Mouse (Mus musculus) MEL (cell line): ENCODE results near the gene Cmss1. TPM values are rescaled to one million over a fixed set of nuclear protein-coding genes. Genes with fewer than 3 reads are reported as not detected.

Experiments
- DNase-seq: peaks from one replicate; pipeline ENCODE4 v3.0.0; 2011; ENCODE audit warnings: low read depth, low spot score
- H3K27ac ChIP-seq: 2 replicates; pipeline ENCODE4 v1.5.1; 2012; ENCODE audit warnings: low read depth, mild to moderate bottlenecking, control low read depth, low read length, moderate library complexity; ENCODE audit not compliant: control insufficient read depth
- H3K27me3 ChIP-seq, 2 experiments: fragments of 150-350 bp in 1 of 2; sonication (generic) in 1 of 2; 2 replicates each; pipeline ENCODE4 v1.6.1; 2012; ENCODE audit warnings: low read length in 2 of 2, mild to moderate bottlenecking in 2 of 2, improper control_type of control experiment in 1 of 2, moderate library complexity in 1 of 2; ENCODE audit not compliant: insufficient read depth in 2 of 2, control insufficient read depth in 1 of 2
- H3K36me3 ChIP-seq, 2 experiments: 2 replicates each; pipeline ENCODE4 v1.6.1; 2012 to 2014; ENCODE audit warnings: low read length in 2 of 2, improper control_type of control experiment in 1 of 2, inconsistent platforms in 1 of 2, mild to moderate bottlenecking in 1 of 2; ENCODE audit not compliant: insufficient read depth in 2 of 2, control insufficient read depth in 1 of 2
- H3K4me1 ChIP-seq, 2 experiments: fragments of 150-350 bp in 1 of 2; sonication (generic) in 1 of 2; 2 replicates each; pipeline ENCODE4 v1.6.1; 2012; ENCODE audit warnings: low read length in 2 of 2, improper control_type of control experiment in 1 of 2, mild to moderate bottlenecking in 1 of 2; ENCODE audit not compliant: insufficient read depth in 2 of 2, control insufficient read depth in 1 of 2
- H3K4me3 ChIP-seq, 2 experiments: fragments of 150-350 bp in 1 of 2; sonication (generic) in 1 of 2; 2 replicates each; pipeline ENCODE4 v1.5.1; 2012; ENCODE audit warnings: low read depth in 2 of 2, low read length in 2 of 2, mild to moderate bottlenecking in 2 of 2, moderate library complexity in 2 of 2, control low read depth in 1 of 2, improper control_type of control experiment in 1 of 2; ENCODE audit not compliant: control insufficient read depth in 1 of 2, insufficient read depth in 1 of 2
- H3K79me2 ChIP-seq: 2 replicates; pipeline ENCODE4 v1.6.1; 2012; ENCODE audit warnings: mild to moderate bottlenecking, low read length, moderate library complexity; ENCODE audit not compliant: control insufficient read depth, poor library complexity, insufficient read depth
- H3K9ac ChIP-seq: 2 replicates; pipeline ENCODE4 v1.6.1; 2012; ENCODE audit warnings: low read depth, mild to moderate bottlenecking, control low read depth, low read length, moderate library complexity; ENCODE audit not compliant: control insufficient read depth, poor library complexity, severe bottlenecking
- H3K9me3 ChIP-seq: fragments of 150-350 bp; sonication (generic); replicated peaks from 2 replicates; pipeline ENCODE4 v1.6.1; 2012; ENCODE audit warnings: mild to moderate bottlenecking, low read length, improper control_type of control experiment, moderate library complexity; ENCODE audit not compliant: insufficient read depth
- BHLHE40 ChIP-seq: IDR thresholded peaks from 2 replicates; pipeline ENCODE4 v1.6.1; 2012; ENCODE audit warnings: low read depth, mild to moderate bottlenecking, inconsistent platforms, low read length, improper control_type of control experiment, borderline replicate concordance
- CHD1 ChIP-seq: IDR thresholded peaks from 2 replicates; pipeline ENCODE4 v1.6.1; 2012; ENCODE audit warnings: low read depth, mild to moderate bottlenecking, inconsistent platforms, low read length, improper control_type of control experiment
- CHD2 ChIP-seq: IDR thresholded peaks from 2 replicates; pipeline ENCODE4 v1.6.1; 2011; ENCODE audit warnings: low read length, improper control_type of control experiment
- E2F4 ChIP-seq: IDR thresholded peaks from 2 replicates; pipeline ENCODE4 v1.6.1; 2011; ENCODE audit warnings: low read depth, low read length, improper control_type of control experiment, borderline replicate concordance
- ELF1 ChIP-seq: IDR thresholded peaks from 2 replicates; pipeline ENCODE4 v1.6.1; 2014; ENCODE audit warnings: low read depth, mild to moderate bottlenecking, inconsistent platforms, low read length, improper control_type of control experiment, moderate library complexity
- EP300 ChIP-seq, 2 experiments: IDR thresholded peaks; 2 replicates each; pipeline ENCODE4 v1.6.1; 2011; ENCODE audit warnings: improper control_type of control experiment in 2 of 2, low read length in 2 of 2, low read depth in 1 of 2, mild to moderate bottlenecking in 1 of 2
- ETS1 ChIP-seq: IDR thresholded peaks from 2 replicates; pipeline ENCODE4 v1.6.1; 2012; ENCODE audit warnings: low read depth, mild to moderate bottlenecking, inconsistent platforms, low read length, improper control_type of control experiment, moderate library complexity
- GABPA ChIP-seq: IDR thresholded peaks from 2 replicates; pipeline ENCODE4 v1.6.1; 2012; ENCODE audit warnings: low read depth, mild to moderate bottlenecking, inconsistent platforms, low read length, improper control_type of control experiment, moderate library complexity
- GATA1 ChIP-seq: IDR thresholded peaks from 2 replicates; pipeline ENCODE4 v1.6.1; 2011; ENCODE audit warnings: low read depth, low read length, improper control_type of control experiment
- HCFC1 ChIP-seq: IDR thresholded peaks from 2 replicates; pipeline ENCODE4 v1.6.1; 2012; ENCODE audit warnings: low read depth, mild to moderate bottlenecking, inconsistent platforms, low read length, improper control_type of control experiment, moderate library complexity
- MAFK ChIP-seq: IDR thresholded peaks from 2 replicates; pipeline ENCODE4 v1.6.1; 2011; ENCODE audit warnings: low read depth, mild to moderate bottlenecking, low read length, improper control_type of control experiment, borderline replicate concordance
- MAZ ChIP-seq: IDR thresholded peaks from 2 replicates; pipeline ENCODE4 v1.6.1; 2012; ENCODE audit warnings: low read depth, mild to moderate bottlenecking, inconsistent platforms, low read length, improper control_type of control experiment
- MXI1 ChIP-seq: IDR thresholded peaks from 2 replicates; pipeline ENCODE4 v1.6.1; 2011; ENCODE audit warnings: mild to moderate bottlenecking, low read depth, low read length, improper control_type of control experiment
- MYC ChIP-seq: IDR thresholded peaks from 2 replicates; pipeline ENCODE4 v1.6.1; 2011; ENCODE audit warnings: low read depth, mild to moderate bottlenecking, low read length, improper control_type of control experiment, moderate library complexity
- NRF1 ChIP-seq: IDR thresholded peaks from 2 replicates; pipeline ENCODE4 v1.6.1; 2014; ENCODE audit warnings: low read depth, mild to moderate bottlenecking, inconsistent platforms, low read length, improper control_type of control experiment, moderate library complexity; ENCODE audit not compliant: poor library complexity, insufficient read depth, severe bottlenecking
- POLR2A ChIP-seq, 2 experiments: IDR thresholded peaks; 2 replicates each; pipeline ENCODE4 v1.6.1; 2011 to 2012; ENCODE audit warnings: low read length in 2 of 2, mild to moderate bottlenecking in 2 of 2, control low read depth in 1 of 2, improper control_type of control experiment in 1 of 2, low read depth in 1 of 2, moderate library complexity in 1 of 2; ENCODE audit not compliant: control insufficient read depth in 1 of 2, insufficient read depth in 1 of 2, poor library complexity in 1 of 2
- RAD21 ChIP-seq: IDR thresholded peaks from 2 replicates; pipeline ENCODE4 v1.6.1; 2011; ENCODE audit warnings: mild to moderate bottlenecking, low read depth, low read length, improper control_type of control experiment
- RCOR1 ChIP-seq: IDR thresholded peaks from 2 replicates; pipeline ENCODE4 v1.6.1; 2012; ENCODE audit warnings: low read depth, mild to moderate bottlenecking, inconsistent platforms, low read length, improper control_type of control experiment
- SIN3A ChIP-seq: IDR thresholded peaks from 2 replicates; pipeline ENCODE4 v1.6.1; 2012; ENCODE audit warnings: low read length, improper control_type of control experiment, inconsistent platforms
- TBP ChIP-seq: IDR thresholded peaks from 2 replicates; pipeline ENCODE4 v1.8.0; 2011; ENCODE audit warnings: low read depth, low read length, improper control_type of control experiment
- TCF12 ChIP-seq: IDR thresholded peaks from 2 replicates; pipeline ENCODE4 v1.6.1; 2014; ENCODE audit warnings: low read depth, mild to moderate bottlenecking, inconsistent platforms, low read length, improper control_type of control experiment, moderate library complexity
- UBTF ChIP-seq: IDR thresholded peaks from 2 replicates; pipeline ENCODE4 v1.6.1; 2012; ENCODE audit warnings: low read depth, mild to moderate bottlenecking, inconsistent platforms, low read length, improper control_type of control experiment, moderate library complexity, borderline replicate concordance; ENCODE audit not compliant: insufficient read depth
- USF2 ChIP-seq, 2 experiments: IDR thresholded peaks; 2 replicates each; pipeline ENCODE4 v1.6.1; 2011 to 2012; ENCODE audit warnings: improper control_type of control experiment in 2 of 2, low read length in 2 of 2, borderline replicate concordance in 1 of 2, inconsistent platforms in 1 of 2, low read depth in 1 of 2, mild to moderate bottlenecking in 1 of 2; ENCODE audit not compliant: insufficient read depth in 1 of 2
- ZC3H11A ChIP-seq: IDR thresholded peaks from 2 replicates; pipeline ENCODE4 v1.6.1; 2012; ENCODE audit warnings: low read depth, mild to moderate bottlenecking, inconsistent platforms, low read length, improper control_type of control experiment
- ZKSCAN1 ChIP-seq: IDR thresholded peaks from 2 replicates; pipeline ENCODE4 v1.6.1; 2012; ENCODE audit warnings: low read depth, mild to moderate bottlenecking, inconsistent platforms, low read length, improper control_type of control experiment, moderate library complexity
- ZNF384 ChIP-seq: IDR thresholded peaks from 2 replicates; pipeline ENCODE4 v1.6.1; 2012; ENCODE audit warnings: low read depth, mild to moderate bottlenecking, inconsistent platforms, low read length, improper control_type of control experiment
- polyA plus RNA-seq, 2 experiments: library from polyadenylated mRNA; stranded (reverse) in 1 of 2; unstranded in 1 of 2; fragments of >175 nt in 1 of 2; fragments of >200 nt in 1 of 2; gene quantifications; 2 replicates each; pipeline versions ENCODE4 v1.2.1 to v1.2.4; 2012; ENCODE audit warnings: low replicate concordance in 2 of 2, low read depth in 1 of 2; ENCODE audit not compliant: insufficient read length in 2 of 2, insufficient read depth in 1 of 2, missing spikeins in 1 of 2
- total RNA-seq: library from RNA; depleted of rRNA; stranded (reverse); fragments of 300-350 nt; gene quantifications from 2 replicates; pipeline ENCODE4 v1.2.3, GENCODE M21; 2012

Gene Cmss1
- total and polyA plus RNA-seq, 3 experiments, result 80.9 to 94.7 TPM; not detected in 1

DNA sequence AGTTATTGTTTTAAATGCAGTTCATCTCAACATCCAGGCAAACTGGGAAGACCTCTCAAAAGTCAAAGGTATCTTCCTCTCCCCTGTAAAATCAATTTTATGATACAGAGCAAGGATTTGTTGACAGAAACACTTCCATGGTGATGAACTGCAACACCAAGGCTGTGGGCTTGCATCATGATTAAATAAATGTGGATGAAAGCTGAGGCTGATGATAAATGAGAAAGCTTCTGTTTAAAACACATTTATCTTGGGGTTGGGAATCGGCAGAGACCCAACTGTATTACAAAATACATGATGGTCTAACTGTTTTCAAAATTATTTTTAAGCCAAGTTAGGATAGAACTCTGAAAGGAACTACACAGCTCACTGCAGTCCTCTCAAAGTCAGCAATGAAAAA is 32.8 kb downstream of the Cmss1 start:
- H3K27me3 ChIP-seq, result no peaks in the 10 kb centered on the region
- no peak for DNase-seq
- TF ChIP-seq ZNF384, result no peak
- TF ChIP-seq RAD21, result no peak
- TF ChIP-seq ELF1, result no peak
- no peak for TF ChIP-seq ETS1
- TF ChIP-seq USF2 (IDR thresholded peaks at IDR 0.05; ENCODE audit: borderline replicate concordance in 1 of 2, insufficient read depth in 1 of 2, low read depth in 1 of 2, low read length in 2 of 2), result no peak
- TF ChIP-seq MAZ, result no peak
- TF ChIP-seq EP300 (IDR thresholded peaks at IDR 0.05; ENCODE audit: low read depth in 1 of 2, low read length in 2 of 2), result no peak
- no peak for TF ChIP-seq MAFK
- no peak for TF ChIP-seq HCFC1
- no peak for TF ChIP-seq E2F4
- TF ChIP-seq GABPA, result no peak
- TF ChIP-seq ZKSCAN1, result no peak
- no peak for TF ChIP-seq NRF1
- TF ChIP-seq BHLHE40, result no peak
- TF ChIP-seq SIN3A, result no peak
- H3K9me3 ChIP-seq, result no peaks in the 10 kb centered on the region
- H3K9ac ChIP-seq, result no peak overlapping the region
- H3K36me3 ChIP-seq, result peaks cover 0 to 4% of the 10 kb centered on the region in 2 experiments; a peak in 2 of 4 replicates
- no peak overlapping the region for H3K27ac ChIP-seq
- H3K4me3 ChIP-seq, result no peak overlapping the region
- peaks cover 12% of the 10 kb centered on the region for H3K79me2 ChIP-seq
- peaks cover 2 to 3% of the 10 kb centered on the region in 2 experiments; a peak in 2 of 4 replicates for H3K4me1 ChIP-seq

DNA sequence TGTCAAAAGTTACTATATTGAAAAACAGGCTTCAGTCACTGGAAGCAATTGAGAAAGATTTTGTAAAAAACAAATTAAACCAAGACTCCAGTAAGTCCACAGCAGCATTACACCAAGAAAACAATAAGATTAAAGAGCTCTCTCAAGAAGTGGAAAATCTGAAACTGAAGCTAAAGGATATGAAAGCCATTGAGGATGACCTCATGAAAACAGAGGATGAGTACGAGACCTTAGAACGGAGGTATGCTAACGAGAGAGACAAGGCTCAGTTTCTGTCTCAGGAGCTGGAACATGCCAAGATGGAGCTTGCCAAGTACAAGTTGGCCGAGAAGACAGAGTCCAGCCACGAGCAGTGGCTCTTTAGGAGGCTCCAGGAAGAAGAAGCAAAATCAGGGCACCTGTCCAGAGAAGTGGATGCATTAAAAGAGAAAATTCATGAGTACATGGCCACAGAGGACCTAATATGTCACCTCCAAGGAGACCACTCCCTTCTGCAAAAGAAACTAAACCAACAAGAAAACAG is 35.8 kb downstream of the Cmss1 start:
- H3K36me3 ChIP-seq, result peaks cover 0 to 6% of the 10 kb centered on the region in 2 experiments; a peak in 2 of 4 replicates
- no peaks in the 10 kb centered on the region for H3K27me3 ChIP-seq
- no peak overlapping the region for H3K27ac ChIP-seq
- TF ChIP-seq TCF12, result no peak
- TF ChIP-seq UBTF, result no peak
- no peak for TF ChIP-seq HCFC1
- TF ChIP-seq RCOR1, result no peak
- TF ChIP-seq TBP, result no peak
- no peak for TF ChIP-seq EP300 (IDR thresholded peaks at IDR 0.05; ENCODE audit: low read depth in 1 of 2, low read length in 2 of 2)
- no peak for TF ChIP-seq ZC3H11A
- TF ChIP-seq E2F4, result no peak
- no peak for TF ChIP-seq ZNF384
- no peak for TF ChIP-seq MYC
- TF ChIP-seq CHD2, result no peak
- no peak for TF ChIP-seq USF2 (IDR thresholded peaks at IDR 0.05; ENCODE audit: borderline replicate concordance in 1 of 2, insufficient read depth in 1 of 2, low read depth in 1 of 2, low read length in 2 of 2)
- TF ChIP-seq MXI1, result no peak
- no peak for TF ChIP-seq CHD1
- no peak for TF ChIP-seq MAZ
- TF ChIP-seq GATA1, result no peak
- no peak for TF ChIP-seq NRF1
- TF ChIP-seq ELF1, result no peak
- TF ChIP-seq POLR2A (IDR thresholded peaks at IDR 0.05; ENCODE audit: control insufficient read depth in 1 of 2, insufficient read depth in 1 of 2, low read depth in 1 of 2, low read length in 2 of 2, poor library complexity in 1 of 2), result no peak
- no peak for DNase-seq
- peaks cover 3% of the 10 kb centered on the region in 2 experiments; a peak in 2 of 4 replicates for H3K4me1 ChIP-seq
- no peak overlapping the region for H3K4me3 ChIP-seq
- H3K9ac ChIP-seq, result no peak overlapping the region
- no peaks in the 10 kb centered on the region for H3K9me3 ChIP-seq
- H3K79me2 ChIP-seq, result peaks cover 11% of the 10 kb centered on the region; the same call in 1 of the 2 replicates
